Comparison of ENCODE assay signal across 24 mouse cellular contexts in the genomic region with DNA sequence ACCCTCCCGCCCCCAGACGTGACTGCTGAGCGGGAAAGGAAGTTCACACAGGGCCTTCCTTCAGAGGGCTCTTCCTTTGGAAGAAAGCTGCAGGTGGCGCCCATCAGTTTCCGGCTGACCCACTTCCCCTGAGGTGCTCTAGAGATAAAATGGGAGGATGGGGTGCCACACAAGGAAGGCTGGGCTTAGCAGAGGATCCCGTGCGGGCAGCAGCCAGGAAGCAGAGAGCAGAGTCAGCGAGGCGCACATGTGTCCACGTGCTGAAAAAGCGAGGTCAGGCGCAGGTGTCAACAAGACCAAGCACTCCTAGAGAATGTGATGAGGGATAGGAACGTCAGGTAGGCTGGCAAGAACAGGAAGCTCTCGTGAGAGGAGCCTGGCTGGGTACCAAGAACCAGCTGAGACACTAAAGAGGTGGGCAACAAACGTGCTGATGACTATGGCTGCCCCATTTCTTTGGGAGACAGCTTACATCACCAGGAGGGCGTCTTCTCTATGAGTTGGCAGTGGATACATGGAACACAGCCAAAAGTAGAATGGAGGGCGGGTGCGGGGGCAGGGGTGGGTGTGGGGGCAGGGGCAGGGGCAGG.
A peak's percentile ranks its signal among the peaks of the same experiment; 100 is the strongest.
DNase-seq lines count a peak whose midpoint lies in the region; ATAC-seq and TF ChIP-seq lines count a peak whose summit lies in the region.
"Had no signal": no experiment of that assay in that cellular context is flagged by ENCODE, and none has a peak within 500 bp of the region (broad histone marks: within the 10 kb centered on the region; RNA-seq: fewer than 3 reads in every experiment).

No protein-coding gene starts in this region.

- H3K36me3 ChIP-seq in hindbrain, embryonic 10.5 days, result no peaks in the 10 kb centered on the region
- no peaks in the 10 kb centered on the region for H3K36me3 ChIP-seq in hindbrain, postnatal 0 days (ENCODE audit: insufficient read depth, low read length)
- H3K36me3 ChIP-seq in neural tube, embryonic 15.5 days, result no peaks in the 10 kb centered on the region
- H3K36me3 ChIP-seq: forebrain, embryonic 10.5 days; kidney, embryonic 15.5 days; limb, embryonic 10.5 days; liver, embryonic 15.5 days; lung, embryonic 15.5 days; midbrain, embryonic 10.5 days had no signal

- no peak for DNase-seq in hindbrain, embryonic 10.5 days (ENCODE audit: low spot score)
- DNase-seq in hindbrain, postnatal 0 days (ENCODE audit: low spot score), result no peak
- DNase-seq in naive thymus-derived CD4-positive, alpha-beta T cell, adult 2 months (ENCODE audit: low read depth), result peak; percentile 24
- peak; percentile 78 for DNase-seq in thymus, postnatal 25 days
- no peak for DNase-seq in layer of hippocampus, adult 9-11 months
- no peak for DNase-seq in layer of hippocampus, adult 18-20 months (ENCODE audit: low spot score in 2 of 2)
- DNase-seq: adrenal gland, postnatal 14 days; cerebellum, adult 9-10 months; forebrain, postnatal 0 days; gastrocnemius, postnatal 25 days; kidney, adult 11 months; kidney, postnatal 36 days; liver had no signal

- 0 out of 2 replicates have a peak, but pooled peaks cover 4% of the 10 kb centered on the region for H3K9me3 ChIP-seq in hindbrain, embryonic 10.5 days
- no peaks in the 10 kb centered on the region for H3K9me3 ChIP-seq in hindbrain, postnatal 0 days (ENCODE audit: low read length)
- H3K9me3 ChIP-seq in neural tube, embryonic 15.5 days (replicated peaks), result no peaks in the 10 kb centered on the region
- H3K9me3 ChIP-seq: forebrain, embryonic 10.5 days; kidney, embryonic 15.5 days; limb, embryonic 10.5 days; liver, embryonic 15.5 days; lung, embryonic 15.5 days; midbrain, embryonic 10.5 days had no signal

- no peak overlapping the region for H3K4me3 ChIP-seq in hindbrain, embryonic 10.5 days
- H3K4me3 ChIP-seq in hindbrain, postnatal 0 days (ENCODE audit: low read length), result no peak overlapping the region
- H3K4me3 ChIP-seq in neural tube, embryonic 15.5 days (replicated peaks), result no peak overlapping the region
- H3K4me3 ChIP-seq: forebrain, embryonic 10.5 days; kidney, embryonic 15.5 days; limb, embryonic 10.5 days; liver, embryonic 15.5 days; lung, embryonic 15.5 days; midbrain, embryonic 10.5 days; myocyte had no signal

- peak overlapping the region; percentile 46 for H3K27ac ChIP-seq in hindbrain, embryonic 10.5 days
- no peak overlapping the region for H3K27ac ChIP-seq in hindbrain, postnatal 0 days
- no peak overlapping the region for H3K27ac ChIP-seq in neural tube, embryonic 15.5 days (replicated peaks)
- H3K27ac ChIP-seq: forebrain, embryonic 10.5 days; kidney, embryonic 15.5 days; liver, embryonic 15.5 days; lung, embryonic 15.5 days; macrophage had no signal

- no peak for ATAC-seq in hindbrain, postnatal 0 days
- ATAC-seq in neural tube, embryonic 15.5 days (ENCODE audit: low FRiP score), result peak; percentile 32; the same call in 1 of the 2 replicates
- ATAC-seq: activated CD4-positive, CD25-positive, alpha-beta regulatory T cell, adult 4 months; forebrain, postnatal 0 days; midbrain, embryonic 16.5 days had no signal

- H3K4me1 ChIP-seq in hindbrain, embryonic 10.5 days (replicated peaks), result peaks cover 10% of the 10 kb centered on the region; the same call in 1 of the 2 replicates
- H3K4me1 ChIP-seq in hindbrain, postnatal 0 days (ENCODE audit: insufficient read depth, low read length), result no peaks in the 10 kb centered on the region
- H3K4me1 ChIP-seq in neural tube, embryonic 15.5 days, result peaks cover 19% of the 10 kb centered on the region
- H3K4me1 ChIP-seq: liver, embryonic 15.5 days; lung, embryonic 15.5 days had no signal

- no peak for TF ChIP-seq CTCF in hindbrain, postnatal 0 days (IDR thresholded peaks at IDR 0.05; ENCODE audit: low read depth)

- no peaks in the 10 kb centered on the region for H3K27me3 ChIP-seq in hindbrain, embryonic 10.5 days (ENCODE audit: insufficient read depth, poor library complexity, severe bottlenecking)
- no peaks in the 10 kb centered on the region for H3K27me3 ChIP-seq in hindbrain, postnatal 0 days (ENCODE audit: insufficient read depth, low read length)
- H3K27me3 ChIP-seq in neural tube, embryonic 15.5 days (replicated peaks), result no peaks in the 10 kb centered on the region
- H3K27me3 ChIP-seq: kidney, embryonic 15.5 days; liver, embryonic 15.5 days; lung, embryonic 15.5 days had no signal

- no peak overlapping the region for H3K4me2 ChIP-seq in hindbrain, postnatal 0 days (ENCODE audit: low read depth, low read length)
- H3K4me2 ChIP-seq in neural tube, embryonic 15.5 days, result no peak overlapping the region
- H3K4me2 ChIP-seq: kidney, embryonic 15.5 days; liver, embryonic 15.5 days; lung, embryonic 15.5 days had no signal

- 81% methylated on average over 18 of the region's 18 CpGs for WGBS in hindbrain, embryonic 10.5 days
- 66% methylated on average over 17 of the region's 18 CpGs for WGBS in hindbrain, postnatal 0 days
- 40% methylated on average over 18 of the region's 18 CpGs for WGBS in neural tube, embryonic 15.5 days

- no peak overlapping the region for H3K9ac ChIP-seq in hindbrain, postnatal 0 days (replicated peaks; ENCODE audit: low read length)
- H3K9ac ChIP-seq in neural tube, embryonic 15.5 days (replicated peaks), result no peak overlapping the region
- H3K9ac ChIP-seq: forebrain, postnatal 0 days; kidney, embryonic 15.5 days; liver, embryonic 15.5 days; lung, embryonic 15.5 days had no signal

Comparison
In these comparisons a context has a peak if more than half of its experiments do, and no peak if none do; other contexts are left out.
1. DNase-seq: peak in naive thymus-derived CD4-positive, alpha-beta T cell, adult 2 months (single experiment) and thymus, postnatal 25 days (single experiment); none in hindbrain, embryonic 10.5 days (single experiment), hindbrain, postnatal 0 days (single experiment), layer of hippocampus, adult 9-11 months (single experiment) and layer of hippocampus, adult 18-20 months (0 of 2).